Mouse (Mus musculus) thymus, adult 2 months (tissue): ENCODE measurements around the gene Gabarapl1.

Experiments used
- CTCF ChIP-seq: fragments of 200-500 bp; IDR thresholded peaks from 2 replicates; pipeline ENCODE4 v1.5.1; 2012; ENCODE audit warnings: mild to moderate bottlenecking, control low read depth, low read length, moderate library complexity, borderline replicate concordance; ENCODE audit not compliant: control insufficient read depth, poor library complexity, insufficient read depth; ENCODE audit errors: extremely low read depth
- POLR2A ChIP-seq: fragments of 200-500 bp; IDR thresholded peaks from 2 replicates; pipeline ENCODE4 v1.6.1; 2012; ENCODE audit warnings: mild to moderate bottlenecking, low read length, control low read depth, moderate library complexity; ENCODE audit not compliant: control insufficient read depth, poor library complexity, insufficient read depth; ENCODE audit errors: extremely low read depth

DNA sequence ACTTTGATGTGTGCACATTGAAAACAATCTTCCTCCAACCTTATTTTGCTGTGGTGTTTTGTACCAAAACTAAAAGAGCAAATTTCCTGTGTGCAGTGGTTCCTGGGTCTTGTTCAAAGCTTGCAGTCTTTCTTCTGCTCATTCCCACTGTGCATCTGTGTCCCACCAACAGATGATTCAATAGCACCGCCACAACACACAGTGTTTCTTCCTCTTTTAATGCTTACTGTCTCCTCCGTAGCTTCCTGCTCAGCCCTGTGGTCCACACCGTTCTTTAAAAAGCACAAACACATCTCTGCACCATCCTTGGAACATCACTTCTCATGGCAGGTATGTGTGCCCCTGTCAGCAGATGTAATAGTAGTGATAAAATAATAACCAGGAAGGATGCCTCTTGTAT is 58.5 kb downstream of the Gabarapl1 start, which contains the start of gene Klrd1:
- TF ChIP-seq CTCF (no peak), POLR2A (no peak)
